Mouse (Mus musculus) stomach, postnatal 0 days (tissue): ENCODE measurements around the gene Nnat.

Source experiments
- CTCF ChIP-seq: IDR thresholded peaks from 2 replicates; pipeline ENCODE4 v1.5.1; 2016; ENCODE audit warnings: antibody characterized with exemption, low read depth, mild to moderate bottlenecking, moderate library complexity
- EP300 ChIP-seq: optimal IDR thresholded peaks from 2 replicates; pipeline ENCODE3; 2016; ENCODE audit warnings: antibody characterized with exemption

DNA sequence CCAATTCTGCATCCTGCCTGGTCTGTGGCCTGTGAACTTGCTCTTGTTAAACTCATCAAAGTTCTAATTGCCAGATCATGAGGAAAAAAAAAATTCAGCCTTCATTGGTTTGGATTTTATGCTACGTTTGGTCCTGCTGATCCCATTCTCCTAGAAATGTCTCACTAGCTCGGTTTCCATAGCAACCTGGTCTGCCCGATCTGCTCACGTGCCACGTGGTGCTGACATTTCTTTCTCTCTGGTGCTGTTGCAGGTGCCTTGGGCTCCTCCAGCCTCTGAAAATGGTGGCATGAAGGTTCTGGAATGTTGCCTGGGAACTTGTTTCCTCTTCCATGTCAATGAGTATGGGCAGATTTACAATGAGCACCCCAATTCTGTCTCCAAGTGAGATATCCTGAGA, 39.4 kb upstream of the Nnat start:
- no peak for TF ChIP-seq CTCF
- no peak for TF ChIP-seq EP300
